ENCODE assay signal across 11 mouse cellular contexts in the genomic region with DNA sequence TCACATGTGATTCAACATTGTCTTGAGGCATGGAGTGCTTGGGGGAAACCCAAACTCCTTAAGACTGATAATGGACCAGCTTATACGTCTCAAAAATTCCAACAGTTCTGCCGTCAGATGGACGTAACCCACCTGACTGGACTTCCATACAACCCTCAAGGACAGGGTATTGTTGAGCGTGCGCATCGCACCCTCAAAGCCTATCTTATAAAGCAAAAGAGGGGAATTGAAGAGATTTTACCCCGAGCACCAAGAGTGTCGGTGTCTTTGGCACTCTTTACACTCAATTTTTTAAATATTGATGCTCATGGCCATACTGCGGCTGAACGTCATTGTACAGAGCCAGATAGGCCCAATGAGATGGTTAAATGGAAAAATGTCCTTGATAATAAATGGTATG. TPM values are rescaled to one million over a fixed set of nuclear protein-coding genes. Genes with fewer than 3 reads are reported as not detected.
DNase-seq lines count a peak whose midpoint lies in the region.
"Not testable (repeated sequence)": the region's sequence is repeated elsewhere in the genome, so short reads cannot be mapped to it uniquely, and the experiment has no call there.
"Had no signal": no experiment of that assay in that cellular context is flagged by ENCODE, and none has a peak within 500 bp of the region (broad histone marks: within the 10 kb centered on the region; RNA-seq: fewer than 3 reads in every experiment).

No protein-coding gene starts in this region.

- intact Hi-C loops in heart, postnatal 36 days (cut with DNase I), result not testable (repeated sequence)

- peak; percentile 19 to 58 for DNase-seq in adrenal gland, adult (ENCODE audit: inconsistent age in 2 of 2, low spot score in 1 of 2)
- peak; percentile 25 for DNase-seq in cerebellum, adult 9-10 months
- DNase-seq in gastrocnemius, adult 8-10 months (ENCODE audit: low spot score in 2 of 2), result peak; percentile 30 to 42
- peak; percentile 4 to 6 for DNase-seq in heart, postnatal 36 days
- DNase-seq in layer of hippocampus, postnatal 36 days, result peak; percentile 2 to 21
- peak; percentile 1 to 4 for DNase-seq in lung, adult 18-20 months
- DNase-seq in ovary, adult 18-20 months (ENCODE audit: low spot score), result peak; percentile 6

RNA-seq across cellular contexts. Expression of a gene that starts 54.2 kb away (rescaled TPM):
- total RNA-seq in gastrocnemius, adult 8-10 months (2022), result not detected
- total RNA-seq in heart, postnatal 36 days (2021), result not detected
- total RNA-seq in layer of hippocampus, postnatal 36 days (2021), result under 1 TPM; 0.90 to 0.99 TPM
- total RNA-seq: gastrocnemius, postnatal 10 days; hematopoietic stem cell, adult 5-6 weeks; hindbrain, postnatal 0 days; monocyte, adult 5-6 weeks had no signal

Comparison
In these comparisons a context has a peak if more than half of its experiments do, and no peak if none do; other contexts are left out.
1. Peak in every context shown above with its lines: DNase-seq.